Mouse (Mus musculus) liver, postnatal 0 days (tissue): ENCODE measurements at regions not wholly inside any gene's neighbourhood (a gene's known extent, or its start where the extent isn't known, plus 50 kb on each side); places are given as distances from the start of the nearest gene placed in this dataset.

Experiments used
- ATAC-seq: fragments of 200-750 bp; cut with Nextera tagmentation; 2 replicates; pipeline ENCODE4 v1.8.0; 2017; ENCODE audit warnings: mild to moderate bottlenecking, moderate library complexity
- DNase-seq: peaks from one replicate; pipeline ENCODE4 v3.0.0-alpha.2; 2016
- H3K27ac ChIP-seq: fragments of 300-500 bp; sonication (generic); 2 replicates; pipeline ENCODE4 v1.5.1; 2014; ENCODE audit warnings: antibody characterized with exemption, moderate library complexity, mild to moderate bottlenecking, low read depth
- H3K27me3 ChIP-seq: fragments of 300-500 bp; sonication (generic); 2 replicates; pipeline ENCODE4 v1.6.1; 2014; ENCODE audit warnings: low read length, control low read depth, mixed read lengths; ENCODE audit not compliant: insufficient read depth
- H3K36me3 ChIP-seq: fragments of 300-500 bp; sonication (generic); replicated peaks from 2 replicates; pipeline ENCODE4 v1.6.1; 2014; ENCODE audit warnings: mild to moderate bottlenecking, control low read depth, low read length, moderate library complexity, mixed read lengths; ENCODE audit not compliant: insufficient read depth
- H3K4me1 ChIP-seq: fragments of 300-500 bp; sonication (generic); 2 replicates; pipeline ENCODE4 v1.6.1; 2014; ENCODE audit warnings: antibody characterized with exemption, mild to moderate bottlenecking, control low read depth; ENCODE audit not compliant: insufficient read depth
- H3K4me2 ChIP-seq: fragments of 300-500 bp; sonication (generic); 2 replicates; pipeline ENCODE4 v1.6.1; 2014; ENCODE audit warnings: low read depth, mild to moderate bottlenecking, low read length, moderate library complexity, mixed read lengths
- H3K4me3 ChIP-seq: fragments of 300-500 bp; sonication (generic); 2 replicates; pipeline ENCODE4 v1.5.1; 2014; ENCODE audit warnings: low read depth, low read length
- H3K9ac ChIP-seq: fragments of 300-500 bp; sonication (generic); replicated peaks from 2 replicates; pipeline ENCODE4 v1.6.1; 2014; ENCODE audit warnings: mild to moderate bottlenecking, moderate library complexity
- H3K9me3 ChIP-seq: fragments of 300-500 bp; sonication (generic); 2 replicates; pipeline ENCODE4 v1.6.1; 2016; ENCODE audit warnings: mild to moderate bottlenecking, control low read depth, low read length, mixed read lengths
- CTCF ChIP-seq: sonication (generic); IDR thresholded peaks from 2 replicates; pipeline ENCODE4 v1.5.1; 2016; ENCODE audit warnings: antibody characterized with exemption, low read depth
- EP300 ChIP-seq: IDR thresholded peaks from 2 replicates; pipeline ENCODE4 v1.6.1; 2016; ENCODE audit warnings: antibody characterized with exemption, low read depth, mild to moderate bottlenecking
- WGBS: fragments of 180-500 bp; shearing (Covaris S2); extraction: QIAGEN DNeasy Blood & Tissue Kit; methylation state at CpG from one replicate; pipeline ENCODE4 v1.1.7; 2014; ENCODE audit not compliant: insufficient replicate concordance; 5-methylcytosine and 5-hydroxymethylcytosine counted together

DNA sequence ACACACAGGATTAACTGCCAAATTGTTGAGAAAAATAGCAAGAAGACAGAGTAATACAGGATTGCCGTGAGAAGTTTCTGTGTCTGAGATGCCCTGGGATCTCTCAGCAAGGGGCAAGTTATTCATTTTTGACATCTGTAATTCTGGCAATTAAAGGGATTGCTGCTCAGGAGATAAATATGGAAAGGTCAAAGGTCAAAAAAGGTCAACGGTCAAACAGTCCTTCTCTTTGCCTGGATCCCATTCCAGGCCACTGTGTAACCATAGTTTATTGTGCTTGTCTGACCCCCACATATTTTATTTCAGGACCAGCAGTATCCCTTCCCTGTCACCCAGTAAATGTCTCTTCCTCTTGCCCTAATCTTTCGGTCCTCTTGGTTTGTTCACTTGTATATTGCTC lies 104.8 kb upstream of the Atxn1 start:
- H3K27ac ChIP-seq, result no peak overlapping the region
- TF ChIP-seq CTCF, result no peak
- no peak for TF ChIP-seq EP300
- H3K9ac ChIP-seq, result no peak overlapping the region
- H3K9me3 ChIP-seq, result no peaks in the 10 kb centered on the region
- H3K36me3 ChIP-seq, result no peaks in the 10 kb centered on the region
- H3K4me3 ChIP-seq, result no peak overlapping the region
- ATAC-seq (no peak), DNase-seq (no peak)
- H3K4me2 ChIP-seq, result no peak overlapping the region
- WGBS, result 65% methylated on average over 3 of the region's 3 CpGs
- H3K4me1 ChIP-seq, result no peaks in the 10 kb centered on the region; the same call in 1 of the 2 replicates
- H3K27me3 ChIP-seq, result no peaks in the 10 kb centered on the region

DNA sequence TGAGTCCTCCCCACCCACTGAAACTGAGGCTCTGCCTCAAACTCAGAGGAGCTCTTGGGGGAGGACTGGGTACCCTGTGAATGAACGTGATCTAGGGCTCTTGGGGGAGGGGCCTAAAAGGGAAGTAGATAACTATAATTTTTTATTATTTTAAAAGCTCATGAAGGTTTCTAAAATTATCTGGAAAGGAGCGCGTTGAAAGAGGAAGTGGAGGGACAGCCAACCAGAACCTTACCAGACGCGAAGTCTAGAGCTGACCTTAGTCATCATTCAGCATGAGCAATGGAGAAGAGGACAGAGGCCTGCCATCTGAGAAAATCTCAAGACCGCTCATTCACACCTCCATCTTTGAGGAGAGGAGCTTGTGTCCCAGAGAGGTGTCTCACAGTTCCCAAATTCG lies 98.0 kb upstream of the Atxn1 start:
- 53% methylated on average over 7 of the region's 7 CpGs for WGBS
- no peak for DNase-seq
- no peaks in the 10 kb centered on the region for H3K9me3 ChIP-seq
- no peaks in the 10 kb centered on the region for H3K36me3 ChIP-seq
- no peak overlapping the region for H3K4me2 ChIP-seq
- H3K4me1 ChIP-seq, result peaks cover 5% of the 10 kb centered on the region
- H3K27me3 ChIP-seq, result no peaks in the 10 kb centered on the region
- no peak for ATAC-seq
- H3K9ac ChIP-seq, result no peak overlapping the region
- H3K4me3 ChIP-seq, result no peak overlapping the region
- no peak for TF ChIP-seq CTCF
- no peak for TF ChIP-seq EP300
- no peak overlapping the region for H3K27ac ChIP-seq

DNA sequence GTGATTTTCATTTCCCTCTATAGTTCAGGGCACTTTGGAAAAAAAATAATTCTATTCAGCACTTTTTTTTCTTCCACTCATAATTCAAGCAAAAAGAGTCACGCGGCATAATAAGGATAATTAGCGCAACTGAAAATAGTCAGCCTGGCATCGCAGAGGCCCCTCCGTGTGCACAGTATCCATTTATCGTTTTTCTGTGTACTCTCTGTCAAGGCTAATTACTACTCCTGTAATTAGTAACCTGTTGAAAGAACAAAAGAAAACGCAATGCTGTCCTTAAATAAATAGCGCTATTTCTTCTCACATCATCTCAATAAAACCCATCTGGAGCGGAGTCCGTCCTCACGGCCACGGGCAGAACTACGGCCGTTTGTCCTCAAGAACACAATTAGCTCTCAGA lies 95.1 kb upstream of the Atxn1 start:
- no peak for TF ChIP-seq EP300
- no peak for TF ChIP-seq CTCF
- H3K4me2 ChIP-seq, result no peak overlapping the region
- no peak overlapping the region for H3K4me3 ChIP-seq
- no peaks in the 10 kb centered on the region for H3K27me3 ChIP-seq
- no peaks in the 10 kb centered on the region for H3K9me3 ChIP-seq
- peaks cover 5% of the 10 kb centered on the region for H3K4me1 ChIP-seq
- no peaks in the 10 kb centered on the region for H3K36me3 ChIP-seq
- H3K27ac ChIP-seq, result no peak overlapping the region
- DNase-seq, result no peak
- no peak overlapping the region for H3K9ac ChIP-seq
- 89% methylated on average over 14 of the region's 14 CpGs for WGBS
- ATAC-seq, result no peak

DNA sequence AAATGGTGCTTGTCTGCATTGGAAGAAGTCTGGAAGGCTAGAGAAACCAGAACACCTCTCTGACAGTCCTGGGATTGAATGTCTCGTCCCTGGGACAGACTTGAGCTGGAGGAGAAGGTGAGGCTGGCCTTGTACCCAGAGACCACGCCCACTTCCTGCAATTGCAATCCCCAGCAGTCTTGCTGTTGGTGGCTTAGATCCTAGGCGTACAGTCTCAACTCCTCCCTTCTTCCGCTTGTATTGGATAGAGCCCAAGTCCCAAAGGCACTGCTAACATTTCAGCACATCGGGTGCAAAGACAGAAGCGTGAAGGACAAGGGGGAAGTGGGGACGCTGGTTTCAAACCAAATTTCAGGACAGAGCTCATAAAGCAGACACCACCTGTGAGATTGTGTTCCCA lies 94.1 kb upstream of the Atxn1 start:
- Histone ChIP-seq H3K4me1 (peaks cover 5% of the 10 kb centered on the region), H3K27me3 (no peaks in the 10 kb centered on the region), H3K36me3 (no peaks in the 10 kb centered on the region), H3K9ac (no peak overlapping the region), H3K4me2 (no peak overlapping the region), H3K27ac (no peak overlapping the region), H3K9me3 (no peaks in the 10 kb centered on the region), H3K4me3 (no peak overlapping the region)
- no peak for DNase-seq
- TF ChIP-seq EP300 (no peak), CTCF (no peak)
- ATAC-seq, result no peak
- whole genome bisulfite sequencing, result 23% methylated on average over 7 of the region's 7 CpGs

DNA sequence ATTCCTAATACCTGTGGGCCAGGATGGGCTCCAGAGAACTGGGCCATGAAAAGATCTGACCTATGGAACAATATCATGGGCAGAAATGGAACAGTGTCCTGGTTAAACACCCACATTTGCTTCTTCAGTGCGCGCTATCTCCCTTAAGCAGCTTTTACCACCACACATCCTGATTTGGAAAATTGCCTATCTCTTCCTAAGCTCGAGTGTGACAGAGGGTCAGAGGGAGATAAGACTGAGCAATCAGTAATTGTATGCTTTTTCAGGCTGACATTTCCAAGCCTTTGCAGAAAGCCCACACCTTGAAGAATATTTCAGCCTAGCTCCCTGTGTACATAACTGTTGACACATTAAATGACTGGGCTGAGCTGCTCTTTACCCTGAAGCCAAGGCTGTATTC lies 93.5 kb upstream of the Atxn1 start:
- no peaks in the 10 kb centered on the region for H3K27me3 ChIP-seq
- WGBS, result 38% methylated on average over 3 of the region's 3 CpGs
- H3K4me2 ChIP-seq, result no peak overlapping the region
- DNase-seq, result no peak
- H3K9me3 ChIP-seq, result no peaks in the 10 kb centered on the region
- TF ChIP-seq EP300 (peak; percentile 57), CTCF (no peak)
- H3K9ac ChIP-seq, result no peak overlapping the region
- H3K27ac ChIP-seq, result no peak overlapping the region
- no peak overlapping the region for H3K4me3 ChIP-seq
- no peaks in the 10 kb centered on the region for H3K36me3 ChIP-seq
- H3K4me1 ChIP-seq, result peaks cover 5% of the 10 kb centered on the region
- ATAC-seq, result no peak

DNA sequence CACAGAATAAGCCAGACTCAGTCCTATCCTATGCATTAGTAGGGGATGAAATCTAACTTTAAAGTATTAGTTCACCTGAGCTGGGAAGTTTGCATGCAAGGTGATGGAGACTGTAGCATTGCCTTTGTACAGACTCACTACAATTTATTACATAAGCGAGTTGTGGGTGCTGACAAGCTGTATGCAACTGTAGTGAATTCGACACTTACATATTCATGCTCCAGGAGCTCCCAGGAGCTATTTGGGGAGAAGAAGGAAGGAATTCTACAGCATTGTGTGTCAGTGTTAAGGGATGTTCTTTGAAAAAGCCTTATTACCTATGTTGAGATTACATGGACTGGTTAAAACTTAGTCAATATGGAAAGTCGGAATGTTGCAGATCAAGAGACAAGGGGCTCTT lies 90.6 kb upstream of the Atxn1 start:
- no peak for TF ChIP-seq EP300
- TF ChIP-seq CTCF, result no peak
- no peaks in the 10 kb centered on the region for H3K36me3 ChIP-seq
- no peak overlapping the region for H3K27ac ChIP-seq
- ATAC-seq (no peak), DNase-seq (no peak)
- H3K9me3 ChIP-seq, result no peaks in the 10 kb centered on the region
- H3K4me2 ChIP-seq, result no peak overlapping the region
- 69% methylated on average over 3 of the region's 3 CpGs for WGBS
- no peak overlapping the region for H3K9ac ChIP-seq
- no peak overlapping the region for H3K4me3 ChIP-seq
- H3K27me3 ChIP-seq, result no peaks in the 10 kb centered on the region
- H3K4me1 ChIP-seq, result peaks cover 5% of the 10 kb centered on the region

DNA sequence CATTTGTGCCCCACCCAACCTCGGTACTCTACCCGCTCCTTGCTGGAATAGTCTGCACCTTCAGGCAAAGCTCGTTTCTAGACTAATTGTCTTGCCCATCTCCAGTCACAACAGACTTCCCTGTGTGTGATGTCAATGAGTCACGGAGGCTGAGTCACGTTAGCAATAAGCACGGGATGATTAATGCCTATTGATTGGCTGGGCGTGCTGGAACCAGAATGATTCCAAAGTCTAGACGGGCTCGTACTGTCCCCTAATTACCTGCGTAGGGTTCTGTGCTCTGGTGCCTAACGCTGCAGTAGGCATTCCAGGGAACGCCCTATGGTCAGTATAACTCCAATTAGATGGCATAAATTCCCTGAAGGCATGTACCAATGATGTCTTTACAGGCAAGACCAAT lies 78.8 kb upstream of the Atxn1 start:
- H3K9me3 ChIP-seq, result no peaks in the 10 kb centered on the region
- no peak overlapping the region for H3K4me3 ChIP-seq
- peaks cover 3% of the 10 kb centered on the region; the same call in 1 of the 2 replicates for H3K4me1 ChIP-seq
- no peaks in the 10 kb centered on the region for H3K27me3 ChIP-seq
- 57% methylated on average over 12 of the region's 12 CpGs for WGBS
- no peak overlapping the region for H3K9ac ChIP-seq
- no peak for ATAC-seq
- H3K36me3 ChIP-seq, result no peaks in the 10 kb centered on the region
- TF ChIP-seq EP300 (no peak), CTCF (no peak)
- no peak for DNase-seq
- no peak overlapping the region for H3K27ac ChIP-seq
- H3K4me2 ChIP-seq, result peak overlapping the region; percentile 34
